Mouse (Mus musculus) MN1 (cell line): ENCODE data around the gene Tcam1.

Experiments
- DNase-seq: peaks from one replicate; pipeline ENCODE4 v3.0.0-alpha.2; 2016; ENCODE audit warnings: low spot score

Tcam1 gene

DNA sequence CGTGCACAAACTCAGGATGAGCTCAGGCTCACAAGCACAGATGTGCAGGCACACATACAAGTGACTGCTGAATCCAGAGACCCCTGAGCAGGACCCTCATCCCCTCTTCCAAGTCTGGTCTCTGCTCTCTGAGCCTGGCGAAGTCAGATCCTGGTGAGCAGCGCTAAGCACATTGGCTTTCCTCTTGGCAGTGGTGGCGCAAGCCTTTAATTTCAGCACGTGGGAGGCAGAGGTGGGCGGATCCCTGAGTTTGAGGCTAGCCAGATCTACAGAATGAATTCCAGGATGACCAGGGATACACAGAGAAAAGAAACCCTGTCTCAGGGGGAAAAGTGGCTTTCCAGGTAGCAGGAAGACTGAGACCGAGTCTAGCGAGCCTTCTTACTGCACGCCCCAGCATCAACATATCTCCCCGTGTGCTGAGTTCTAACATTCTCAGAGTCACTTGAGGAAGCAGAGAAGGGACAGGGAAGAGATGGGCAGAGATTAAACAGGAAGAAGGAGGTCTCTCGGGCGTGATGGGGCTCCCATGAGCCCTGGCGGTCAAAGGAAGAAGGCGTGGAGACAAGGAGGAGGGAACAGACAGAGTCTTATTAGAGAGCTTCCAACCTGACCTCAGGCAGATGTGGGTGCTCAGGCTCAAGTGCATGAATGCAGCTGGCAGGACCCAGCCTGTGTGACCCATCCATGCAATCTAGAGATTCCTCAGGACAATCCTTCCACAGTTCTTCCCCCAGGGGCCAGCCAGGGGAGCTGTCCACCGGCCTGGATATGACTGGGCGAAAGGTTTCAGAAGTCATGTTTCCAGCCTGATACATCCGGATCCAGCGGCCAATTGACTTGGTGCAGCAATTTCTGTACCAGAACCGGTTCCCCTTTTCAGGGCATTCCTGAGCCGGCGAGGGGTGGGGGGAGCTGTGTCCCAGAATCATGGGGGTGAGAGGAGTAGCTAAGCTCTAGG lies 42.2 kb downstream of the Tcam1 start:
- peak; percentile 77 for DNase-seq

DNA sequence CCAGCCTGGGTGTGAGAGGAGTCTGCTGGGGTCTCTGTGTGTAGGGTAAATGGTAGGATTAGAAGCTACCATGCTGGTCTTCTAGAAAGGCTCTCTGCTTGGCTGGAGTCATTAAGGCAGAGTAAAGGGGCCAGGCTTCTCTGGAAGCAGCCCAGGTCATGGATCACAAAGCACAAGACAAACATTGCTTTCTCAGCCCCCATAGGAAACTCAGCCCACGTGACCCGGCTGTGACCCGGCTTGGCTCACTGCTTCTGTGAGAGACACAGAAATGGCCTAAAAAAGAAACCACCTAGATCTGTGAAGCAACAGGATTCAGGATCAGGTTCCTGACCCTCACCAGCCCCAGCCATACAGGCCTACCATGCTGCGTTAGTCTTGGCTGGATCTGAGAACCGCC lies 48.4 kb downstream of the Tcam1 start:
- DNase-seq = no peak

DNA sequence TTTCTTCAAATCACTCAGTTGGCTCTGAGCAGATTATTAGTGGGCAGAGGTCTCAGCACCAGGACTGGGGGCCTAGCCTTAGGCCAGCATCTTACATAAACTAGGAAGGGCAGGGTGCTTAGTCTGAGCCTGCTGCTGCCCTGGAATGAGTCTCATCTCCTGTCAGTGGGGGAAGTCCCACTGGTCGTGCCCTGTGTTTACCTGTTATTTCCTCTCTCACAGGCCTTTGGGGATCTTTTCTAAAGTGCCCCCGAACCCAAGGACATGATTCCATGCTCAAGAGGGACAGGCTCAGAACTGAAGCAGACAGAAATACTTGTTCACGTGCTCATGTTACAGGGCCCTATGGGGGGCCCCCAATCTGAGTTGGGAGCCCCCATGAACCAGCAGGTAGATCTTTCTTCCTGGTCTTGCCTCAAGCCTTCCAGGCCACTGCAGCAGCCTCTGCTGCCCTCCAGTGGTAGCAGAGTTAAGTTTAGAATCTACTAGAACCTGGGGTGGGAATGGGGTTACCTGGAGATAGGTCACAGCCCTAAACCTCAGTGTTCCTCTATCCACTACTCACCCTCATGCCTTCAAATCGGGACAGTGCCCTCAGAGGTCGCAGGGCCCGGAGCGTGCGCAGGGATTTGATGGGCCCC lies 49.2 kb downstream of the Tcam1 start:
- DNase-seq = peak; percentile 67

DNA sequence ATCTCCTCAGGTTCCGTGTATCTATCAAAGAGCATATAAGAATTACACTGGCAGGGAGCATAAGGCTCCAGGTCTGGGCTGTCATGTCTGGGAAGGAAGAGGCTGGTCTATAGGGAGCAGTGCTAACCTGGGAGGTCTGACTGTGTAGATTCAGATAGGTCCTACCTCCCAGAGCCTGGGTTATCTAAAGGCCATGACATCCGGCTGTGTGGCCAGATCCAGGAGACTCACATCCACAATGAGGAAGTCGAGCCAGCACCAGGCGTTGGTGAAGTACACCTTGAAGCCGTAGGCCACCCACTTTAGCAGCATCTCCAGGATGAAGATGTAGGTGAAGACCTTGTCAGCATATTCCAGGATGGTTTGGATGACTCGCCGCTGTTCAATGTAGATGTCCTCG lies 50.0 kb downstream of the Tcam1 start:
- no peak for DNase-seq

DNA sequence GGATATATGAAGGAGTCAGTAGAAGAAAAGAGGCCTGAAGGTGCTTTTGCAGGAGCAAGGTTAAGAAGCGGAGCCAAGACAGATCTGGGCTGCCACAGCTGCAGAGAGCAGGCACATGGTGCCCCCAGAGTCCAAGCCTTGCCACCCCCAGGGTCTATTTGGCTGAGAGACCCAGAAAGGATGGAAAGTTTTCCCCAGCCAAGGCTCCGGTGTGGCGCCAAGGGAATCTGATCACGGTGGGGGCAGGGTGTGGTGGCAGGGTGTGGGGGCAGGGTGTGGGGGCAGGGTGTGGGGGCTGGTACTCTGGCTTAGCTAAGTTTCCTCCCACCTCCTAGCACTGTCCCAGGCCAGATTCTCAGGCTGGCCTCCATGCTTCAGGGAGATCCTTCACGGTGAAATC lies 52.0 kb downstream of the Tcam1 start:
- DNase-seq = no peak

DNA sequence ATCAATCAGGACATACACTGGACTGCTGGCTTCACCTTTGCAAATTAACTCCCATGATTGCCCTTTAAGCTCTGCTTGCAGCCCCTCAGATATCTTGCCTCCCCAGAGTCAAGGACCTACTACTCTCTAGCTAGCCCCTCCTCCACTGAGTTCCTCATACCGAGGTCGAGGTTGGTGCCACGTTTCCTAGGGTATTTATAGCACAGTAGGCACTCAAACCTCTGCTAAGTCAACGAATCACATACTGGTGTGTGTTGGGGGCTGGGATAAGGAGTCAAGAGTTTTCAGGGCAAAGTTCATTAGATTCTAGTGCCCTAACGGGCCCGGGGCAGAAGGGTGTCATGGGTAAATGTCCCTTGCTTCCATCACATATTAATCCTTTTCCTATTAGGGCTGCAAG lies 52.7 kb downstream of the Tcam1 start:
- no peak for DNase-seq

DNA sequence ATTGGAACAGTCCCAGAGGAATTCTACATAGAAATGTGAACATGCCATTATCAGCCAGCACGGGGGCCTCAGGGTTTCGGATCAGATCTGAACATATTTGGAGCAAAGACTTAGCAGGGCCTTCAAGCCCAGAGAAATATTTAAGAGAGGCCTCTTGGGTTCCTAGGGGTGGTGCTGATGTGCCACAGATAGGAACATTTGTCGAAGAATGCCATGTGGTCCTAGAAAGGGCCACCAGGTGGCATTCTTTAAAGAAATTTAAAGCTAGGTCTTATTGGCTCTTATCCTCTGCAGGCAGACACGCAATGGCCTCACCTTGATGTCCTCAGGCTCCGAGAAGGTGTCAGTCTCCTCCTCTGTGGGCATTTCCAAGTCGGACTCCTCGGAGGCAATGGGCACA lies 53.2 kb downstream of the Tcam1 start:
- DNase-seq = peak; percentile 29

DNA sequence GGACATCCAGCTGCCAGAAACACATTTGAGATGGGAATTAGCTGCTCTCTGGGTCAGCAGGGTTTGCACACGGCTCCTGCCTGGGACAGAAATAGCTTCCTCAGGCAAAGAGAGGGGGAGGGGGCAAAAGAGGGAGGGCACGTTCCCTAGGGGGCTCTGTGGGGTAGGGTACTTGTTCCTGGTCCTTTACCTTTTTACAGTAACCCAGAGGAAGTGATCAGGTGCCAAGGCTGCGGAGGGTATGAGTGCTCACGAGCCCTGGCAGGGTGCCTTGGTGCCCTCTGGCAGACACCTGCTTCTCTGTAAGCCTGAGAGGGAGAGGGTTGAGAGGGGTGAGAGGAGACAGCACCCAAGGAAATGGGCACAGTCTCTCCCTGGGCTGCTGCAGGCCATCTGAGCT lies 56.0 kb downstream of the Tcam1 start:
- DNase-seq = no peak

DNA sequence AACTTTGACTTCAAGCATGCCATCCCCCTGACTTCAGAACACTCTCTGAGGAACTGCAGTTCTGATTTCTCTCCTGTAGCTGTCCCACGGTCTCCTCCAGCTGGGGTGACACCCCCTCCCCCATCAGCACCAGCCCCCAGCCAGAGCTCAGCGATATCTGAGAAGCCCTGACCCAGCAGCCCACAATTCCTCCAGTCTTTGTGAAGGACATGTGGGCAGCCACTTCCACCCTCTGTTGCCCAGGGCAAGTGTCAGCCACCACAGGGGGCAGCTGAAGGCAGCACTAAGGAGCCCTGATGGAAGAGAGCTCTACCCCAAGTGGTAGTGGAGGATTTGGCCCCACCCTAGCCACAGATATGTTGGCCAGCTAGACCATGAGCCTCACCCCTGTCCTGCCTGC lies 57.6 kb downstream of the Tcam1 start:
- no peak for DNase-seq

DNA sequence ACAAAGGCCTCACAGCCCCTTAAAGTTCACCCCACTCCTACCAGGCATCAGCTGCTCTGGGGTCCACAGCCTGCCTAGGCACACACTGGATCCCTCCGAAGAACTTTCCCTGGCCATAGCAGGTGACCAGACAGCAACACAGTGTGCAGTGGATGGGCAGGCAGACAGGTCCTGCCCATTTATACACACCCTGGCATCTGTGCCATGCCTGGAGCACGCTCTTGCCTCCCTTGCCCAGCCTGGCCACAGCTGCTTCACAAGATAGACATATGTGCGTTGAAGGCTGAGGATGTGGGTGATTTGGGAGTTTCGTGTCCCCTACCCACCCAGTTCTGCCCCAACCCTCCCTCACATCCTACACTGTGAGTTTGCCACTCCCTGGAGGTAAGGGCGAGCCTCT lies 61.6 kb downstream of the Tcam1 start:
- no peak for DNase-seq
